Mouse (Mus musculus) spleen, adult 2 months (tissue): ENCODE measurements at regions not wholly inside any gene's neighbourhood (a gene's known extent, or its start where the extent isn't known, plus 50 kb on each side); places are given as distances from the start of the nearest gene placed in this dataset.
A peak's percentile ranks its signal among the peaks of the same experiment; 100 is the strongest.

Experiments
- DNase-seq, 2 experiments: peaks; one replicate each; pipeline versions ENCODE4 v3.0.0 to v3.0.0-alpha.2; 2012 to 2021; ENCODE audit warnings: low spot score in 2 of 2, low read depth in 1 of 2
- H3K27ac ChIP-seq: fragments of 200-500 bp; 2 replicates; pipeline ENCODE4 v1.5.1; 2012; ENCODE audit warnings: low read length, inconsistent platforms; ENCODE audit not compliant: insufficient read depth
- H3K27me3 ChIP-seq: fragments of 200-500 bp; 2 replicates; pipeline ENCODE4 v1.6.1; 2012; ENCODE audit warnings: mild to moderate bottlenecking, moderate library complexity, low read length, inconsistent platforms; ENCODE audit not compliant: control insufficient read depth, insufficient read depth
- H3K36me3 ChIP-seq: fragments of 200-500 bp; 2 replicates; pipeline ENCODE4 v1.6.1; 2012; ENCODE audit warnings: mild to moderate bottlenecking, low read length, inconsistent platforms; ENCODE audit not compliant: control insufficient read depth, insufficient read depth
- H3K4me1 ChIP-seq: fragments of 200-500 bp; 2 replicates; pipeline ENCODE4 v1.6.1; 2011; ENCODE audit warnings: inconsistent platforms; ENCODE audit not compliant: control insufficient read depth, insufficient read depth, insufficient read length
- H3K4me3 ChIP-seq: fragments of 200-500 bp; 2 replicates; pipeline ENCODE4 v1.5.1; 2011; ENCODE audit warnings: mild to moderate bottlenecking, inconsistent platforms; ENCODE audit not compliant: insufficient read depth, insufficient read length; ENCODE audit errors: extremely low read depth
- CTCF ChIP-seq: fragments of 200-500 bp; IDR thresholded peaks from 2 replicates; pipeline ENCODE4 v1.5.1; 2011; ENCODE audit warnings: mild to moderate bottlenecking, inconsistent platforms; ENCODE audit not compliant: insufficient read depth, insufficient read length, insufficient replicate concordance; ENCODE audit errors: extremely low read depth
- POLR2A ChIP-seq: fragments of 200-500 bp; IDR thresholded peaks from 2 replicates; pipeline ENCODE4 v1.6.1; 2011; ENCODE audit warnings: low read depth, low read length, inconsistent platforms
- WGBS: fragments of 180-500 bp; shearing (Covaris S2); methylation state at CpG from one replicate; pipeline ENCODE4 v1.1.7; 2018; 5-methylcytosine and 5-hydroxymethylcytosine counted together

GRCm38 (mm10) chr10:99384366-99384765, 121.3 kb downstream of the Dusp6 start:
- Histone ChIP-seq H3K4me1 (peaks cover 9% of the 10 kb centered on the region), H3K27ac (no peak overlapping the region), H3K4me3 (no peak overlapping the region), H3K27me3 (no peaks in the 10 kb centered on the region), H3K36me3 (no peaks in the 10 kb centered on the region)
- DNase-seq = no peak
- 94% methylated on average over 6 of the region's 6 CpGs for WGBS
- TF ChIP-seq CTCF = no peak

- H3K36me3 ChIP-seq = no peaks in the 10 kb centered on the region
- peaks cover 8% of the 10 kb centered on the region for H3K4me1 ChIP-seq
- no peaks in the 10 kb centered on the region for H3K27me3 ChIP-seq
- 66% methylated on average over 3 of the region's 4 CpGs for WGBS
- no peak overlapping the region for H3K4me3 ChIP-seq
- no peak overlapping the region for H3K27ac ChIP-seq
- TF ChIP-seq POLR2A (no peak), CTCF (no peak)
- DNase-seq = no peak
These were observed 121.8 kb downstream of the Dusp6 start for GRCm38 (mm10) chr10:99384851-99385250.

- 23% methylated on average over 6 of the region's 6 CpGs for WGBS
- no peaks in the 10 kb centered on the region for H3K36me3 ChIP-seq
- DNase-seq = peak; percentile 21 to 47
- H3K4me3 ChIP-seq = no peak overlapping the region
- H3K27me3 ChIP-seq = no peaks in the 10 kb centered on the region
- no peak overlapping the region for H3K27ac ChIP-seq
- TF ChIP-seq POLR2A = no peak
- TF ChIP-seq CTCF = no peak
- peaks cover 4% of the 10 kb centered on the region; the same call in 1 of the 2 replicates for H3K4me1 ChIP-seq
These were observed 122.8 kb downstream of the Dusp6 start for GRCm38 (mm10) chr10:99385854-99386253.

GRCm38 (mm10) chr10:99388526-99388925, 125.5 kb downstream of the Dusp6 start:
- TF ChIP-seq POLR2A = no peak
- TF ChIP-seq CTCF = no peak
- WGBS = 93% methylated on average over 7 of the region's 7 CpGs

GRCm38 (mm10) chr10:99388986-99389385, 126.0 kb downstream of the Dusp6 start:
- H3K27me3 ChIP-seq = no peaks in the 10 kb centered on the region
- TF ChIP-seq POLR2A = no peak
- TF ChIP-seq CTCF = no peak
- H3K36me3 ChIP-seq = no peaks in the 10 kb centered on the region
- H3K4me1 ChIP-seq = peaks cover 10% of the 10 kb centered on the region; the same call in 1 of the 2 replicates
- no peak overlapping the region for H3K27ac ChIP-seq
- no peak overlapping the region for H3K4me3 ChIP-seq
- WGBS = 96% methylated on average over 8 of the region's 8 CpGs
- DNase-seq = no peak

More at GRCm38 (mm10) chr10:99388526-99388925, 125.5 kb downstream of the Dusp6 start:
- Histone ChIP-seq H3K27me3 (no peaks in the 10 kb centered on the region), H3K4me3 (no peak overlapping the region), H3K27ac (no peak overlapping the region), H3K36me3 (no peaks in the 10 kb centered on the region), H3K4me1 (peaks cover 8% of the 10 kb centered on the region; the same call in 1 of the 2 replicates)
- DNase-seq = no peak

- peaks cover 6% of the 10 kb centered on the region; the same call in 1 of the 2 replicates for H3K4me1 ChIP-seq
- TF ChIP-seq CTCF (no peak), POLR2A (no peak)
- H3K27me3 ChIP-seq = no peaks in the 10 kb centered on the region
- WGBS = 89% methylated on average over 7 of the region's 7 CpGs
- no peak for DNase-seq
- H3K36me3 ChIP-seq = no peaks in the 10 kb centered on the region
- no peak overlapping the region for H3K4me3 ChIP-seq
- no peak overlapping the region for H3K27ac ChIP-seq
These were observed 127.7 kb downstream of the Dusp6 start for GRCm38 (mm10) chr10:99390609-99391183.

- no peak for TF ChIP-seq POLR2A
- TF ChIP-seq CTCF = no peak
- WGBS = 92% methylated on average over 6 of the region's 6 CpGs
- Histone ChIP-seq H3K27me3 (no peaks in the 10 kb centered on the region), H3K36me3 (no peaks in the 10 kb centered on the region), H3K4me1 (peaks cover 6% of the 10 kb centered on the region; the same call in 1 of the 2 replicates), H3K4me3 (no peak overlapping the region), H3K27ac (no peak overlapping the region)
- no peak for DNase-seq
These were observed 128.7 kb downstream of the Dusp6 start for GRCm38 (mm10) chr10:99391725-99392124.
